Mouse (Mus musculus): ENCODE data around the gene Lrrc74b.

GRCm38 (mm10) chr16:17510143-17510542 is 50.9 kb downstream of the Lrrc74b start:
- TF ChIP-seq CHD2 (IDR thresholded peaks at IDR 0.05; ENCODE audit: low read depth, low read length) (no peak), ZC3H11A (IDR thresholded peaks at IDR 0.05; ENCODE audit: borderline replicate concordance, low read depth, low read length) (no peak), HCFC1 (IDR thresholded peaks at IDR 0.05; ENCODE audit: borderline replicate concordance, insufficient read depth, low read length) (no peak), MAFK (IDR thresholded peaks at IDR 0.05; ENCODE audit: insufficient read depth, low read depth, low read length) (no peak)
